Mouse (Mus musculus) olfactory bulb, adult 2 months (tissue): Measurements from ENCODE around the gene Clec3a.

Experiments used
- CTCF ChIP-seq: fragments of 200-500 bp; IDR thresholded peaks from 2 replicates; pipeline ENCODE4 v1.5.1; 2012; ENCODE audit warnings: low read depth, mild to moderate bottlenecking, low read length, moderate library complexity; ENCODE audit not compliant: insufficient read depth
- POLR2A ChIP-seq: fragments of 200-500 bp; IDR thresholded peaks from 2 replicates; pipeline ENCODE4 v1.6.1; 2012; ENCODE audit warnings: mild to moderate bottlenecking, low read depth, low read length, moderate library complexity; ENCODE audit not compliant: insufficient read depth

- no peak for TF ChIP-seq CTCF
- no peak for TF ChIP-seq POLR2A
Measured at GRCm38 (mm10) chr8:114463305-114463704, 45.4 kb downstream of the Clec3a start.
